Mouse (Mus musculus) midbrain, embryonic 15.5 days (tissue): ENCODE results near the gene Nat8f3. TPM values are rescaled to one million over a fixed set of nuclear protein-coding genes. Genes with fewer than 3 reads are reported as not detected.

Source experiments
- microRNA-seq: library from miRNA; unstranded; fragments of <30 nt; microRNA quantifications from one replicate; pipeline ENCODE4, GENCODE M21; 2016
- polyA plus RNA-seq: library from polyadenylated mRNA; unstranded; fragments of >200 nt; fragmentation: Nextera tagmentation; extraction: Ambion mirVana; gene quantifications from 2 replicates; pipeline ENCODE4 v1.2.1, GENCODE M21; 2015

Gene Nat8f3
- polyA plus RNA-seq, 1 experiment from 2014 or later = 0.28 TPM

Small RNA genes within 50 kb of the gene (microRNA-seq; reads per million reads assigned to microRNA genes)
- gene Gm27317 = not detected
- not detected for gene Mir6375

Other genes with a start within 250 kb of the Nat8f3 start
- gene Alms1, start 178.2 kb downstream of the Nat8f3 start, polyA plus RNA-seq = 5.2 and 5.9 TPM in 2 replicates
- not detected in 2 replicates for gene Nat8f7, start 52.5 kb downstream of the Nat8f3 start, polyA plus RNA-seq
- not detected in 2 replicates for gene Nat8f6, start 55.2 kb upstream of the Nat8f3 start, polyA plus RNA-seq
- gene Nat8f5, start 55.2 kb upstream of the Nat8f3 start, polyA plus RNA-seq = 0.18 and 0.35 TPM in 2 replicates
- 0.26 TPM in 1 of 2 replicates, not detected in the other for gene Nat8, start 66.3 kb upstream of the Nat8f3 start, polyA plus RNA-seq
- 0.05 TPM in 1 of 2 replicates, not detected in the other for gene Nat8f2, start 103.4 kb upstream of the Nat8f3 start, polyA plus RNA-seq
- 6.1 and 7.1 TPM in 2 replicates for gene Nat8f4, start 139.1 kb upstream of the Nat8f3 start, polyA plus RNA-seq
- gene Tprkb, start 146.1 kb upstream of the Nat8f3 start, polyA plus RNA-seq = 39.8 and 49.5 TPM in 2 replicates
- 19.0 and 22.5 TPM in 2 replicates for gene Nat8f1, start 149.9 kb upstream of the Nat8f3 start, polyA plus RNA-seq
- gene Dusp11, start 195.9 kb upstream of the Nat8f3 start, polyA plus RNA-seq = 53.9 and 60.8 TPM in 2 replicates